Mouse (Mus musculus): ENCODE measurements around the gene Ilkap.

Ilkap gene

DNA sequence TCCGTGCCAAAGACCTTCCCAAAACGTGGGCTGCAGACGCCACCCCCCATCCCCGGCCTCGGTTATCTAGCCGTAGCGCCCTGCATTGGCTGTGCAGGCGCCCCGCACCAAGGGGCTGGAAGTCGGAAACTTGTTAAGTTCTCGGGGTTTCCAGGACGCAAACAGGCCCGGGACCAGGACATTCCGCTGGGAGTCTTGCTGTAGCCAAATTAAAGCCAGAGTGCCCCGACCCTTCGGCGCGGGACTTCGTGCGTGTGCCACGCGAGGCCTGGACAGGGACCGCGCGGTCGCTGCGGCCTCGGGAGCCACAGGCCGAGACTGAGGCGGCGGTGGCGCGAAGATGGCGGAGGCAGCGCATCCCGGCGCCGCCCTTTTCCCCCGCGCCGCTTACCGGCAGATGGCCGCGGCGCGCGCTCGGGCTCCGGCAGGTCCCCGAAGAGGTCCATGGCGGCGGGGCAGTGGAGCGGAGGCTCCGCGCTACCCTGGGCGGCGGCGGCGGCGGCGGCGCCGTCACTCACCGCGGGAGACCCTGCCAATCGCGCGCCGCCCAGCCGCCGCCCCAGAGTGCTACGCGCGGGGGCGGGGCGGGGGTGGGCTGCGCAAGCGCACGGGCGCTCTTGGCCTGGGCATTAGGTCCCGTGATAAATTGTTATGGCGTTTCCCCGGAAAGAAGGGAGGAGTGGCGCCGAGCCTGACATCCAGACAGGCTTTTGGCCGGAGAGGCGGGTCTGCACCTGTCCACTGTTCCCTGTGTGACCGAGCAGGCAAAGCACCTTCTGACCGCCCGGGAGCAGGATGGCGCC, at the start of gene Ilkap:
Gene Ilkap (minus strand): TSS at position 556 of the 803 bp plus-strand sequence.
- peak; percentile 66 to 71 for DNase-seq (ENCODE audit: low read depth in 2 of 2, low spot score in 2 of 2)

DNA sequence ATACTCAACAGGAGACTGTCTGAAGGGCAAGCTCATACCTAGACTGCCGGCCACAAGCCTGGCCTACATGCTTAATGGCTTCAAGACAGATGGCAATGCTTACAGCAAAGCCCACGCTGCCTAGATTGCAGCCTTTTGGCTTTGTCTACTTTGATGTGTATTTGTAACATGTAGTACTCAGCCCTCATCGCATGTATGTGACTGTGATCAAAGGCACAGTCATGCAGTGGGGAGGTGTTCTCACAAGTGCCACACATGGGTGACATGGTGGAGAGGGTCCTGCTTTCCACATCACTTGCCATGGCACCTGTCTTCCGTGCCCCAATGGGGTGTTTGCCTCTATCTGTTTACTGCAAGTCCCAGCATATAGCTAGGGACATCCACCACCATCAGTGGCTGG, 47.9 kb upstream of the Ilkap start:
- DNase-seq (ENCODE audit: low read depth in 2 of 2, low spot score in 2 of 2), result no peak

DNA sequence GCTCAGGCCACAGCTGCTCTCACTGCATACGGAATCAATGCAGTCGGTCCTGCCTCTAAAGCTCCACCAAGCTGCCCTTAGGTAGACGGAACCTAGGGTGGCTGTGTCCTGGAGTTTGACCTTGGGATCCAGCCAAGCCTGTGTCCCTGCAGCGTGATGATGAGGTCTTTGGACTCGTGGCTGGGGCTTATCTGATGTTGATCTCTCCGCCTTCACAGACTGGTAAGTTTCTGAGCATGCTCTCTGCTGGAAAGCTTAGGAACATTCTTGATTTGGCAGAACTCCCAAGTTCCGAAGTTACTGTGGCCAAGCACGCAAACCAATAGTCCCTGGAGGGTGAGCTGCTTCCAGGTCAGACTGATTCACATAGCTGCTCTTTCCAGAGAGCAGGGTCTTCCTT, 47.4 kb upstream of the Ilkap start:
- DNase-seq (ENCODE audit: low read depth in 2 of 2, low spot score in 2 of 2), result no peak

DNA sequence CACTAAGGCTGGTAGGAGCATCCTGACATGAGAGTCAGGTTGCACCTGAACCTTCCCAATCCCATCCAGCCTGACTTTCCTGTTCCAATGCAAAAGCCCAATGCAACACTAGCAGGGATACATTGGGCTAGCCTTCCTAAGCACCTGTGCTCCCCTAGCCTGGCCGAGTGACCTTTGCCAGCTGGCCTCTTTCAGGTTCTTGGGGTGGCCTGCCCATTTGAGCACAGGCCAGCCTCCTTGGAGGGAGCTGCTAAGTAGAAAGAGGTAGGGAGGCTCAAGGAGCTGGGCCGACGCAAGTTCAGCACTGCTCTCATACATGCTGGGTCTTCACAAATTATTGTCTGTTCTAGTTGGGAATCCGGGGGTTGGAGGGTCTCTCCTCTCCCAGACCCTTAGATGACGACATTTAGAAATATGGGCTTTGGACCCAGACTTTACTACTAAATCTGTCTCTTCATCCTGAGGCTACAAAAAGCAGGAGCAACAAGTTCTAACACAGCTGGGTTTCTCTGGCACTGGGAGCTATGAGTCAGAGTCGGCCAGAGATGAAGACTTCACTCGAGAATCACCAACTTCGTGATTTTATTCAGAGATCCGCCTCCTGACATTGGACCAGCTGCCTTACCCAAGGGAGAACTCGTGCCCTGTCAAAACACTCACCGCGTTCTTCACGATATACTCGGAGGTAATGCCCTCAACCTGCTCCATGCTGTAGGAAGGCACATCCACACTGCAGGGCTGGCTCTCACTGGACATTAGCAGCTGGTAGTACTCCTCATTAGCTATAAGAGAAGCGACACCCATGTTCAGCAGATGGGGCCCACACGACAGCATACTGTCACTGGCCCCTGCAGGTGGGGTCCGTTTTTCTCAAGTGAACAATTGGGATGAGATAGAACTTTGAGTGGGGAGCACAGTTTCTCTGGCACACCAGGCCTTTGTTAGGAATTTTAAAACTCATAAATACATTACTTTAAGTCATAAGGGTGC, 46.5 kb upstream of the Ilkap start:
- DNase-seq (ENCODE audit: low read depth in 2 of 2, low spot score in 2 of 2), result no peak

DNA sequence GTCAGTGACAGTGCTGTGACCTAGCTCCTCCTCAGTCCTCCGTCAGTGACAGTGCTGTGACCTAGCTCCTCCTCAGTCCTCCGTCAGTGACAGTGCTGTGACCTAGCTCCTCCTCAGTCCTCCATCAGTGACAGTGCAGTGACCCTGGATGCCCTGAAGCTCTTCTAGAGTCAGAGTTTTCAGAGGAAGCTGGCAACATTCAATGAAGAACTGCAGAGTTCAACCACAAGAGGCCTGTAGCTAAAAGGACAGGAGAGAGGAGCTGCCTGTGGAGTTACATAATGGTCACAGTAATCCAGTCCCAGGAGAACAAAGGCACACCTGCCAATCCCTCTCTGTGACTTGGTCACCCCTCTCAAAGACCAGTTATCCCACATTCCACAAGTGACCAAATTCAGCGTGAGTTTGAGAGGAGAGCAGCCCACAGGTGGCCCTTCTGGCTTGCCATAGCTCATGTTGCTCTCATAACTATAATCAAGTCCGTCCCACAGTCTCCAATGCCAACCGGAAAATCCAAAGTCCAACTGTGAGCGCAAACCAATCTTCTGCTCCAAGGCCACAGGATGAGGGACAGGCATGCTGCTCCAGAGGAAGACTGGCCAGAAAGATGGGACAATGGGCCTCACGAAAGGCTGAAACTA, 43.9 kb upstream of the Ilkap start:
- DNase-seq (ENCODE audit: low read depth in 2 of 2, low spot score in 2 of 2), result no peak

DNA sequence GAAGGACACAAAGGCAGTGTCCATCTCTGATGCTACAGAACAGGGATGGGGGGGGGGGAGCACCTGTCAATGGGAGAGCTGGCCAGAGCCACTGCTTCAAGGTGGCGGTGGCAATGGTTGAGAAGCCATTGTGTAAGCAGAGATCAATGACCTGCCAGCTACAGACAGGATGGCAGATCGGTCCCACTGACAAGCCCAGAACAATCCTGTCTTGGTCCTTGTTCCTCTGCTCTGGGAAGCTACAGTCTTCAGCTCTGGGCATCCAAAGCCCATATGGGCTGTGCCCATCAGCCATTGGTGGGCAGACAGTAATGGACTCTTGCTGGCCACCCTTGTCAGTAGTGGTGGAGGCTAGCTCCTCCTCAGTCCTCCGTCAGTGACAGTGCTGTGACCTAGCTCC, 43.2 kb upstream of the Ilkap start:
- DNase-seq (ENCODE audit: low read depth in 2 of 2, low spot score in 2 of 2), result no peak

DNA sequence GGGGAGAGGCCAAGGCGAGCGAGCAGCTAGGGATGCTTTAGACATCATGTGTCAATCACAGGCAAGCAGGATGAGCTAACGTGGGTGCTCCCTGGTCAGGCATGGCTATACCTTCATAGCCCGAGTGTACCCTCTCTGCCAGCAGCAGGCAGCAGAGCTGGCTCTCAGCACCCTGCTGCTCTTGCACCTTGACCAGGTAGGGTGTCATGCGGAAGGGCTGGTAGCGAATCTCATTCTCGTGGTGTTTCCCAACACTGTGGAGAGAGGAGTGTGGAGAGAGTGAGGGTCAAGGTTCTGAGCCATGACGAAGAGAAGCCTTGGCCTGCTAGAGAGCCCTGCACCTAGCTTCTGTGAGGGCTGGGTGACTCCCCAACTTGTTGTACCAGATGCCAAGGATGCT, 41.2 kb upstream of the Ilkap start:
- DNase-seq (ENCODE audit: low read depth in 2 of 2, low spot score in 2 of 2), result no peak

DNA sequence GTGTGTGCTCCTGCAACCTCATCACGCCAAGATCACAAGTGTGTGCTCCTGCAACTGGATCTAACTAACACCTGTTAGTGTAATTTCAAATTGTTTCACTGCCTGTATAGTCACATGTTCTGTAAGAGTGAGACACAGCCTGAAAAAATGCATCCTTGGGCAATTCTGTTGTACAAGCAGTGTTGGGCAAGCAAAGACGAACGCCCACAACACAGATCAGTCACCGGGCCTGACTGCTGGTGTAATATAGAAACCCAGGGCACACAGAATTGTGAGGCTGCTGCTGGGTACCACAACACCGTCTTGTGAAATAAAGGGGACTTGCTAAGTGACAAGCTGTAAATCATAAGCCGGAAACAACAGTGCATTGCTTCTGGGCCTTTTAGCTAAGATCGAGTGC, 39.0 kb upstream of the Ilkap start:
- no peak for DNase-seq (ENCODE audit: low read depth in 2 of 2, low spot score in 2 of 2)

DNA sequence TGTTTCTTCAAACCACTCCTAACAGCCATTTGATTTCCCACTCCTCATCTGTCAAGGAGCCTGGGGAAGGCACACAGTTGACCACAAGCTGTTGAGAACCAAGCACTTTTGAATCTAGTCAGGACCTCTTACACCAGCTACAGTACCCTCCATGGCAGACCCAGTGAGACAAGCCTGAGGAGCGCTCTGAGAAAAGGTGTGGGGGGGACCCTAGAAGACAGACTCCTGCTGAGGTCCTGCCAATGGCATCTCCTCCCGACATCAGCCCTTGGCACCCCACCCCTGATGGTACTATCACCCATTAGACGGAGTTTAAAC, 38.4 kb upstream of the Ilkap start:
- DNase-seq (ENCODE audit: low read depth in 2 of 2, low spot score in 2 of 2), result no peak

DNA sequence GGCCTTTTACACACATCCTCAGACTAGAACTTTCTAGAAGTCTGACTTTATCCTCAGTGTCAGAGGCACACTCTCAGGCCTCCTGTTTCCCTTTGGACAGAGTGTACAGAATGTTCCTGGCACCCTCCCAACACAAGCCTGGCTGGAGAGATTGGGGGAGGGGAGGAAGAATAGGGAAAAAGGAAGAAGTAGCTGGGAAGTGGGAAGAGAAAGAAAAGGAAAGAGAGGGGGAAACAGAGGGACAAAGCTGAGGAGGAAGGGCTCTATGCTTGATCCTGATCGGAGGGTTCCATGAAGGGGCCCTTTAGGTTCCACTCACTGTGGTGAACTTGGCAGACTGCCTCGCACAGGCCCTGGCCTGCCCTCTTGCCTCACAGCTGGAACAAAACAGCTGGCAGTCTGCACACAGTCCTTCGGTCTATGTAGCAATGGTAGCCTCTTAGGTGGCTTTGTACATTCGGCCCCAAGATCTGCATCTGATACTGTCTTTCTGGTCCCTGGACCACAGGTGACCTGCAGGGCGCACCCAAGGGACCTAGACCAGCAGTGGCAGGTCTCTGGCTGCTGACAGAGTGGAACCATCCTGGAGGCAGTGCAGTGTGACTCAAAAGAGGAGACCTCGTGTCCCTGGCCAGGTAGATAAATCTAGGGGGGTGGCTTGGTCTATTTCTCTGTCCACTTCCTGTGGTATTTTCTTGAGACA, 37.9 kb upstream of the Ilkap start:
- no peak for DNase-seq (ENCODE audit: low read depth in 2 of 2, low spot score in 2 of 2)

DNA sequence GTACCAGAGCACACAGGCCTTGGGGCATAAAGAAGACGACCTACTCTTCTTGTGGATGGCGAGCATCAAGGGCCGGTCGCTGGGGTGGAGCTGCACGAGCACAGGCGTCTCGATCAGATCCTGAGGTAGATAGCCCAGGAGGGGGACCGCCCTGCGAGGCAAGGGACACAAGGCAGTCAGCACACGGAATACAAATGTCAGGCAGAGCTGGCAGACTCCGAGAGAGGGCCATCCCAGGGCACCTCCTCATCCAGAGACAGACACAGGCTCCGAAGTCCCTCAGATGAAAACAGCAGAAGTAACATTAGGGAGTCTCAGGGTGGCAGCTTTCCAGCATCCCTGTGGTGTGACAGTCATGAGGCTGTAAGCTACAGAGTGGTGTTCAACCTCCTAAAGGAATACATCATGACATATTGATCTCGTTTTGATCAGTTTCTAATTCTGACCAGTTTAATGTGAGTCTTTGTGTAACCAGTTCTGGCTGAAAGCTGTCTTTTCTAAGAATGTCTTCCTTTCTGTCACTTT, 37.1 kb upstream of the Ilkap start:
- DNase-seq (ENCODE audit: low read depth in 2 of 2, low spot score in 2 of 2), result no peak

DNA sequence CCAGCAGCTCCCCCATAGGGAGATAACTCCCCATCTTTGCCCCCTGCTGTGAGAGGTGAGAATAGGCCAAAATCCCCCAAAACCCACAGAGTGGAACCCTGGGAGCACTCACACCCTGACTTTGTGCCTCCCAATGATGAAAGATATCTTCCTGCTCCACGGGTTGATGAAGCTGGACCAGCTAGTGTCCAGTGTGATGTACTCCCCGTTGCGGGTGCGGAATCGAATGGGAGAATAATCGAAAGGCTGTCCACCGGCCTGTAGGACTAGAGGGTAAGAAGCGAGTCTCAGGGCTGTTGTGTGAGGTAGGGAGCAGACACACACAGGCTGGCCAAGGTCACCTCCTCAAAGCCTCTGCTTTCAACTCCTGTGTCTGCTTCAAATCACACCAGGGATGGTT, 36.3 kb upstream of the Ilkap start:
- DNase-seq (ENCODE audit: low read depth in 2 of 2, low spot score in 2 of 2), result no peak

DNA sequence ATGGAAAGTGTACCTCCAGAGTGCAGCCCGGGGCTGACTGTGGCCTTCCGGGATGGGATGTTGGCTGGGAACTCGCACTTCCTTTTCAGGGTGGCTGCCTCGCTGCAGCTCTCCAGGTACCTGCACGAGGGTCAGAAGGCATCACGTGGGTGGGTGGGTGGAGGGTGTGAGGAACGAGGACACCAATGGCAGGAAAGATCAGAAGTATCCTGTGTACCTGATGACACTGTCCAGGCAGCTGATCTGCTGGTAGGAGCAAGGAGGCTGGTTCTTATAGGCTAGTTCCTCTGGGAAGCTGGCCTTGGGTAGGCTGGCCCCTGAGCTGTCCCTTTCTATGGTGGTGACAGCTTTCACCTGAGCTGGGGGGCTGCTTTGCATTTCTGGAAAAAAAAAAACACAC, 32.1 kb upstream of the Ilkap start:
- DNase-seq (ENCODE audit: low read depth in 2 of 2, low spot score in 2 of 2), result no peak

DNA sequence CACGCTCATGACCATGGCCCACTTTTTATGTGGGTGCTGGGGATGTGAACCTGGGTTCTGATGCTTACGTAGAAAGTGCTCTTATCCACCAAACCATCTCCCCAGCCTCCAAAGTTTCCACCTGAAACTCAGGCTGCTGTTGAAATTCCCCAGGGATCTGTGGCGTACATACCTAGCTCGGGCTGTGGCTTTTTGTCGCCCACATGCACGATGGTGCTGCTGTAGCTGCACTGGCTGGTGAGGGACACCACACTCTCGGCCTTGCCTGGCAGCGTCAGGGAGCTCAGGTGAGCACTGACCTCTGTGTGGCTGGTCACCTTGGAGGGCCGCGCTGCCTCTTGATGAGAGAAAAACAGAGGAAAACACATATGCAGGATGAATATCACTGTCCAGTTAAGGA, 30.6 kb upstream of the Ilkap start:
- no peak for DNase-seq (ENCODE audit: low read depth in 2 of 2, low spot score in 2 of 2)

DNA sequence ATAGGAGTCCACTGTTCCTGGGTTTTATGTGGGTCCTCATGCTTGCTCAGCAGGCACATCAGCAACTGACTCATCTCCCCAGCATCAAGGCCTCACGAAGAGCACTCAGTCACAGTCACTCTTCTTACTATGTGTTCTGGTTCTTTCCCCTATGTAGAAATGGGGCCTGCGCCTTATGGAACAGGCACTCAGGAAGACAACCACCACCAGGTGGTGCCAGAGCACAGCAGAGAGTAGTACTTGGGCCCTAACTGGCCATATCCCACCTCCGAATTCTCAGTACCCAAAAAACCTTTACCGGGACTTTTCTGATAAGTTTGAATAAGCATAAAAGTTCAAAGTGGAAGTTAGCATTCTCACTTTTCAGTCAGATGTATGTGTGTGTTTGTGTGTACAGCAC, 30.0 kb upstream of the Ilkap start:
- peak; percentile 66 to 69 for DNase-seq (ENCODE audit: low read depth in 2 of 2, low spot score in 2 of 2)

DNA sequence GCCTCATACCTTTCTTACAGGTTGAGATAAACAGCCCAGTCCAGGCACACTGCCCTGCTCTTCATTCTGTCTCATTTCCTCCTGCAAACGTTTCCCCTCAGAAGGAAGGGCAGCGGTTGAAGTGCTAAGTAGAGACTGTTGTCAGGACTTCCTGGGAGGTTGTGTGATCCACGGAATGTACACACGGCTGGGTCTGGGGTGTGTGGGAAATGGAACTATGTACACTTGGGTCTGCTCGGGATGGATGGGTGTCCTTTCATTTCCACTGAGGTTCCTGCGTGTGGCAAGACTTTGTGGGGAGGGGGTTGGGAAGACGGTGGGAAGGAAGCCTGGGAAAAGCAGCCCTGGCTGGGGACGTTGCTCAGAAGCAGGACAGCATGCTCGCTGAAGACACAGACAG, 27.8 kb upstream of the Ilkap start:
- no peak for DNase-seq (ENCODE audit: low read depth in 2 of 2, low spot score in 2 of 2)

DNA sequence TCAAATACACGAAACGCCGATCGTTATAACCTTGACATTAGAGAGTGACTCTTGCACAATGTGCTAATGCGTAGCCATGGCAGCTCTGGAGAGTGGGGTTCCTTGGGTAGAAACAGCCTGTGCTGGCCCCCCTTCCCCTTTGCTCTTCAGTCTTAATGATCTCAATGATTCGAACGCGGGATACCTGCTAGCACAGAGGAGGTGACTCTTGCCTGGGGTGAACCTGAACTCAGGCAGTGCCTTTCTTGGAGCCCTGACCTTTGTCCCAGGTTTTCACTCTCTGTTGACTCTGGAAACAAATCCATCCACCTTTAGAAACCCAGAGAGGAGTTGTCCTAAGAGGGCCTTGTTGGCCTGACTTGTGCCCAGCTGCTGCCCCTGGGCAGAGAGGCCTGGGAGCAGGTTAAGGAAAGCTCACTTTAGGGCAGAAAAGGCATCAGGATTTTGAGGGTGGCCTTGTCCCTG, 22.0 kb upstream of the Ilkap start:
- no peak for DNase-seq (ENCODE audit: low read depth in 2 of 2, low spot score in 2 of 2)

DNA sequence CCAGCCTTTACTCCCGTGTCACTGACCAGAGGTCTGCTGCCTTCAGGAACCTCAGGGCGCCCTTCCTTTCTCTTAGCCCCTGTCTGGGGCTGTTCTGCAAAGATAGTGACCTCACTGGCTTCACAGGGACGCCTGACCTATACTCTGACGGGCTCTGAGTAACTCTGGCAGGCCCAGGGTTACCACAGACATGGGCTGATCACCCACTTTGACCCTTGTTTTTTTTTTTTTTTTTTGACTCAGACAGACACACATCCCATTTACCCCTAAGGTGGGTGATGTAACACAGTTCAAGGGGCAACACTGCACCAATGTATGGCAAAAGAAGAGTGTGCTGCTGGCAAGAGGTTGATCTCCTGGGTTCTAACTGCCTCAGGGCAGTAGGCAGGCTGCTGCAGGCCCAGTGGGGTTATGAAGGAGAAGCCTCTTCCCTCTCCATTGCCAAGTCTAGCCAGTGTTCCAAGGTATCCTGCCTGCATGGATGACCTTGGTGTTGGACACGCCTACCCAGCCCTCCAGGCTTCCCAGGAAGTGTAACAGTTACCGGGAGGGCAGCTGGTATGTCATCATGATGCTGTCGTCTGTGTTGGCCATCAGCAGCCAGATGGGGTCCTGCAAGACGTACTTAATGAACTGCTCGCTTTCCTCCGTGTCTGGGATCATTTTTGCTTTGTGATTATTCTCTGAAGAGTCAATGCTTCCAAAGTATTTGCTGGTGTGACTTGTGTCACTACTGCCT, 21.4 kb upstream of the Ilkap start:
- no peak for DNase-seq (ENCODE audit: low read depth in 2 of 2, low spot score in 2 of 2)

DNA sequence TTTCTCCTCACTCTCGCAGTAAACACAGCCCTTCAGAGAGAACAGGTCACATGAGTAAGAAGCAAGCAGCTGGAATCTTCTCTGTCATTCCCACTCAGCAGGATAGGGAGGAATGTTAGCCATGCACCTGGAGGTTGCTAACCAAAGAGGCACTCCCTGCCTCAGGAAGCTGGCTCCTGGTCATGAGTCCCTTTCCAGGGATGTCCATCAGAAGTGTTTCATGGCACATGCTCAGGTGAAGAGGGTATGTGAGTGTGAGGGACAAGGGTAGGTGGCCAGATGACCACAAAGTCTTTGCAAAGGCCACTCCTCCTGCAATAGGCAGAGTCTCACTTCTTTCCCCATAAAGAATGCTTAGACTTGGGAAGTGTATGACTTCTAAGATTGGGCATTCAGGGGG, 19.4 kb upstream of the Ilkap start:
- no peak for DNase-seq (ENCODE audit: low read depth in 2 of 2, low spot score in 2 of 2)

DNA sequence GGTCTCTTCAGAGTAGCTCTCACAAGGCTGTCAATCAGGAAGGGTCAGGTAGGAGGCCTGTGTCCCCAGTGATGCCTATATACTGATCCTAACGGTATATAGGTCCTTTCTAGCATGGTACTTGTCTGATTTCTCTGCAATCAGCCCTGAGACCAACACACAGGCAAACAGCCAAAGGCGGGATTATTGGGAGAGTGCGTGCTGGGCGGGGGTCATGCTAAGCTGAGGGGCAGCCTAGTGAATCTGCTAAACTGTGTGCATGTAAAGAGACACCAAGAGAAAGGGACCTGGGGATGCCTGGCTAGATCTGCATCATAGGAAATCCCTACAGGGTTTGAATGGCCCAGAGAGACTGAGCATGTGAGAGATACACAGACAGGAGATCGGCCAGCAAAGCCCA, 16.7 kb upstream of the Ilkap start:
- DNase-seq (ENCODE audit: low read depth in 2 of 2, low spot score in 2 of 2), result no peak

Measured in CD8-positive naive resting alpha-beta T cell, adult 2 months (primary cell).